Mouse (Mus musculus) inflammation-experienced regulatory T-cells, adult 6 months (primary cell): Measurements from ENCODE around the gene Polr3e. TPM values are rescaled to one million over a fixed set of nuclear protein-coding genes. Genes with fewer than 3 reads are reported as not detected.

Source experiments
- ATAC-seq: one replicate; pipeline ENCODE4 v1.8.0; 2017
- polyA plus RNA-seq, 3 experiments: library from polyadenylated mRNA; unstranded; fragments of 100-300 nt; shearing (Covaris generic); gene quantifications; one replicate each; pipeline ENCODE4 v1.2.1; 2017

Gene Polr3e
- polyA plus RNA-seq, 3 experiments from 2014 or later: 7.0 to 10.6 (median 8.7) TPM

DNA sequence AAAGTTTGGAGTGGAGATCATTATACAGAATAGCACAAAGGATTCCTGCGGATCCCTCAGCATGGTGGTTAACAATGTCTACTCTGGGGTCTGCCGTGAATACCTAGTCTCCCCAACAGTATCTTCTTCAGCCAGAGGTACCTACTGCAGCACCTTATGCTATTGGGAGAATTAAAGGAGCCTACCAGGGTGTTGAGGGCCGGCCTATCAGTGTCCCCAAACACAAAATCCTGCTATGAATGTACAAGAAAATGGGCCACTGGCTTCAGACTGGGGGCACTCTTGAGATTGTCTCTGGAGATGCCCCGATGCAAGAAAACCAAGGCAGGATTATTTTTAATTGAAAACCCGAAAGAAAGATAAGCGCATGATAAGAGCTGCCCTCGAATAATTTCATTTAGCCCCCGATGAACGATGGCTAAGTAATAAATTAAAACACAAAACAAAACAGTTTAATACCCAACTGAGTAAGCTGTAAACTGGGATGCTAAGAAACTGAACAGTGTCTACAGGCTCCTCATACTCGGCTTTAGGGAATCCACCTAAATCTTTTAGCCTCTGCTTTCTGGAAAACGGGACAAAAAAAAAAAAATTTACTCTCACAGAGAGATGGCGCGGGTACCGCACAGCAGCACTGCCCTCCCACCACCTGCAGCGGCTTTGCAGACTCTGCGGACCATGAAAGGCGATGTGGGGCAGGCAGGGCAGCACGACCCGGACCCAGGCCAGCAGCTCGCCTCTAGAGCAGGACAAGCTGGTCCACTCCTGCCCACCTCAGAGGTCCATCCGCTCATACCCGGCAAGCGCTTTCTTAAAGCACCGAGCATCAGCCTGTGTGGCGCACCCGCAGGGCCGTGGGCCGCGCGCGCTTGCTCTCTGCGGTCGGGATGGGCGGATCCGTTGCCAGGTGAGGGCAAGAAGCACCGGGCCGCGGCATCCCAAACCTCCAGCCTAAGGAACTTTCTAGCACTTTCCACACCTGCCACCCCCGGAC, 63.7 kb downstream of the Polr3e start:
- ATAC-seq: peak; percentile 28

GRCm38 (mm10) chr7:120982200-120982841, 64.8 kb downstream of the Polr3e start, which contains the start of the genes Cdr2 and Mfsd13b:
Cdr2 (minus strand) TSS chr7:120982312.
Mfsd13b (plus strand) TSS chr7:120982509.
- ATAC-seq: peak; percentile 98

- ATAC-seq: no peak
These were observed 65.4 kb downstream of the Polr3e start for GRCm38 (mm10) chr7:120982968-120983367.

DNA sequence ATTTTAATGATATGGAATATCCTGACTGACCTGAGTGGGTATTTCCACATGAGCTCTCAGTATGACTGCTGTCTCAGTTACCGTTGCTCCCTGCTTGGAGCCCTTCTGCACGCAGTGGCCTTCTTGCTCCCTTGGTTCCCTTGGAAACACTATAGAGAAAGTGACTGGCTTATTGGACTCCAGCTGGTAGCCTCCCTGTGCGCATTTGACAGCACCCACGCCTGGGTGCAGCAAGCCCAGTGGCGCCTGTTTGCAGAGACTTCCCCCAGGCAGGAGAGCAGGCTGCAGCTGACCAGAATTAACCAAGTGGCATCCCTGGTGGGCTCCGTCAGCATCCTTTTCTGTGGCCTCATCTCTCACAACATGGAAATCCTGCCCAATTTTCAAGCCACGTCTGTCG, 73.6 kb downstream of the Polr3e start:
- ATAC-seq: no peak

Other genes starting within 250 kb of the Polr3e start
- under 1 TPM; 0.59 to 0.99 (median 0.79) TPM for gene Pdzd9, start 247.4 kb upstream of the Polr3e start, polyA plus RNA-seq
- 1 to 10 TPM; 7.2 to 8.3 (median 8.0) TPM for gene Mosmo, start 240.1 kb upstream of the Polr3e start, polyA plus RNA-seq
- not detected for gene Vwa3a, start 178.4 kb upstream of the Polr3e start, polyA plus RNA-seq
- gene Gm5737, start 105.4 kb upstream of the Polr3e start, polyA plus RNA-seq: not detected
- gene Eef2k, start 74.9 kb upstream of the Polr3e start, polyA plus RNA-seq: 1 to 10 TPM in 2 of 3 experiments, under 1 TPM in 1; 0.73 to 2.7 (median 2.2) TPM
- gene Cdr2, start 64.6 kb downstream of the Polr3e start, polyA plus RNA-seq: 1 to 10 TPM; 1.2 to 1.4 (median 1.3) TPM
- not detected for gene Mfsd13b, start 64.8 kb downstream of the Polr3e start, polyA plus RNA-seq
- 10 to 100 TPM in 1 of 3 experiments, 1 to 10 TPM in 2; 3.9 to 10.1 (median 7.1) TPM for gene Mettl9, start 116.7 kb downstream of the Polr3e start, polyA plus RNA-seq
- 1 to 10 TPM in 1 of 3 experiments, under 1 TPM in 2; 0.26 to 2.6 (median 0.61) TPM for gene Igsf6, start 156.8 kb downstream of the Polr3e start, polyA plus RNA-seq
- gene Otoa, start 163.9 kb downstream of the Polr3e start, polyA plus RNA-seq: not detected